Mouse (Mus musculus): ENCODE measurements around the gene Tnfsf13. TPM values are rescaled to one million over a fixed set of nuclear protein-coding genes. Genes with fewer than 3 reads are reported as not detected.
"Not testable (repeated sequence)": the region's sequence is repeated elsewhere in the genome, so short reads cannot be mapped to it uniquely, and the experiment has no call there.

Gene Tnfsf13
- 1 to 10 TPM; 2.9 to 3.8 (median 3.2) TPM for total RNA-seq (2022)

DNA sequence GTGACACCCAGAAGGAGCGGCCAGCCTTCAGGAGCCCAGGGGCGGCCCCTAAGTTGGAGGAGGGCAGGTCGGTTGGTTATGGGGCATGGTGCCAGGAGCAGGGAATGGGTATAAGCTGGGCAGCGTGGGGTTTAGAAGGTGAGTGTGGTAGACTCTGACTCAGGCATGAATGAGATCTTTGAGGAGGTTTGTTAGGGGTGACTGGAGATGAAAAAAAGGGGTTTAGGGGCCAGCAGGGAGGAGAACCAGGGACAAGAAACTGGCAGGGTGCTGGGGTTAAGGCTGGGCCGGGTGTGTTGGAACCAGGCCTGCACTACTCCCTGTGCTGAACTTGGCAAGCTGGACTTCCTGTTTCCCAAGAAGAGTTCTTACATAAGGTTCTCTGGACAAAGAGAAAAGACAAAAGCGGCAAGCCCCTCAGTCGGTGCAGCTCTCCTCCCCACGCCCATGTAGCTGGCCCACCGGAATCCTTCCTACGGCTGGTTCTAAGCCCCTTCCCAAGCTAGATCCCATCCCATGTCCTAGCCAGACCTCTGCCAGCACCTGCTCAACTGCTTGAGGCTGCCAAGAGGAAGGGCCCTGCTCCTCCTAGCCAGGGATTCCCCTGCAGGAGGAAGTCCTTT, at the start of gene Tnfsf13:
TSS of gene Tnfsf13 (minus strand) at position 259 of the 623 bp plus-strand sequence.
- peak; percentile 58 to 73 for DNase-seq (ENCODE audit: low spot score in 2 of 2)

DNA sequence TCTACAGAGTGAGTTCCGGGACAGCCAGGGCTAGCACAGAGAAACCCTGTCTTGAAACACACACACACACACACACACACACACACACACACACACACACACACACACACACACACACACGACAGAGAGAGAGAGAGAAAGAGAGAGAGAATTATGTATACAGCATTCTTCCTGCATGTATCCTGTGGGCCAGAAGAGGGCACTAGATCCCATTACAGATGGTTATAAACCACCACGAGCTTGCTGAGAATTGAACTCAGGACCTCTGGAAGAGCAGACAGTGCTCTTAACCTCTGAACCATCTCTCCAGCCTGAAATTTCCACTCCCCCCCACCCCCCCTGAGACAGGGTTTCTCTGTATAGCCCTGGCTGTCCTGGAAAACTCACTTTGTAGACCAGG, 45.8 kb upstream of the Tnfsf13 start:
- DNase-seq (ENCODE audit: low spot score in 2 of 2): not testable (repeated sequence)

DNA sequence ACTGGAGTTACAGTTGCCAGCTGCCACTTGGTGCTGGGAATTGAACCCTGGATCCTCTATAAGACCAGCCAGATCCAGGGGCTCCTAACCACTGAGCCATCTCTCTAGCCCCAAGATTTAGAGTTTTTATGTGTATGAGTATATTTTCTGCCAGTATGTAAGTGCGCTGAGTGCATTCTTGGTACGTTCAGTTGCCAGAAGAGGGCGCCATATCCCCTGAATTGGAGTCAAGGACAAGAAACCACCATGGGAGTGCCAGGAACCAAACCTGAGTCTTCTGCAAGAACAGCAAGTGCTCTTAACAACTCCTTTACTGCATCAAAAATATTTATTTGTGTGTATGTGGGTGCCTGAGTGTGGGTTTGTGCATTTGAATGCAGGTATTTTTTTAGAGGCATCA, 43.5 kb upstream of the Tnfsf13 start:
- peak in 1 of 2 experiments; percentile 17 for DNase-seq (ENCODE audit: low spot score in 2 of 2)

DNA sequence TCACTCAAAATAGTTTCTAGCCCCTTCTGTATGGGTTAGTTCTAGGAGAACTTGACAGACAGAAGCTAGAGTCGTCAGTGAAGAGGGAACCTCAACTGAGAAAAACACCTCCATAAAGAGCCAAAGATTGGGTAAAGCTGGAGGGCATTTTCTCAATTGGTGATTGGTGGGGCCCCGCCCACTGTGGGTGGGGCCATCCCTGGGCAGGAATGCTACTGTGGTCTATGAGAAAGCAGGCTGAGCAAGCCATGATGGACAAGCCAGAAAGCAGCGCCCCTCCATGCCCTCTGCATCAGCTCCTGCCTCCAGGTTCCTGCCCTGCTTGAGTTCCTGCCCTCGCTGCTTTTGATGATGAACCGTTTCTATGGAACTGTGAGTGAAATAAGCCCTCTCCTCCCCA, 40.4 kb upstream of the Tnfsf13 start:
- DNase-seq (ENCODE audit: low spot score in 2 of 2): no peak

DNA sequence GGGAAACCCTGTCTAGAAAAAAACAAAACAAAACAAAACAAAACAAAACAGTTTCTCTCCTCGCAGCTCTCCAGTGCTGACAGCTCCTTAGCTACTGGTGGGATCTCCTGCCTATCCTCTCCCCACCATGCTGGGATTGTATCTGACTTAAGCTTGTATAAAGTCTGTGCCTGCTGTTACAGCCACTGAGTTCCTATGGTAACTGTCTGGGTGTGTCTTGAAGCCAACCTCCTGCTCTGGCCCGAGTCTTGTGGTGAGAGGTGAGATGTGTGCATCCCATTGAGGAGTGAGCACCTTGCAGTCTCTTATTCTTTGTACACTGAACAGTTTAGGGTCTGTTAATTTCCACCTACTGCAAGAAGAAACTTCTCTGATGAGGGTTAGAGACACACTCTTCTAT, 37.5 kb upstream of the Tnfsf13 start:
- DNase-seq (ENCODE audit: low spot score in 2 of 2): no peak

DNA sequence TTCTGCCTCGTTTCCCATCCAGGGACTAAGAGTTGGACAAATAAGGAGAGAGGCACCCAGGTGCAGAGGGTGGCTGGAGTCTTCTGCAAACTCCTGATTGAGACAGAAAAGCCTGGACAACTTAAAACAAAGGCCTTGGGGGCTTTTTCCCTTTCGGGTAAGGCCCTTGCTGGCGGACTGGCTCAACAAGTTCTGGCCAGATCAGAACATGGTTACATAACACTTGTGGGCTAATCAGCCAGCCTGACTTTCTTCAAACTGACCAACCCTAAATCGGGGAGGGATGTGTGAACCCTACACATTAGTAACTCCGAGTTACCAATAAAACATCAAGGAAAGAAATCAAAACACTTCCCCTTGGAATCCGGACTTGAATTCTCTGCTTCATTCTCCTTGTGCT, 35.3 kb upstream of the Tnfsf13 start:
- no peak for DNase-seq (ENCODE audit: low spot score in 2 of 2)

DNA sequence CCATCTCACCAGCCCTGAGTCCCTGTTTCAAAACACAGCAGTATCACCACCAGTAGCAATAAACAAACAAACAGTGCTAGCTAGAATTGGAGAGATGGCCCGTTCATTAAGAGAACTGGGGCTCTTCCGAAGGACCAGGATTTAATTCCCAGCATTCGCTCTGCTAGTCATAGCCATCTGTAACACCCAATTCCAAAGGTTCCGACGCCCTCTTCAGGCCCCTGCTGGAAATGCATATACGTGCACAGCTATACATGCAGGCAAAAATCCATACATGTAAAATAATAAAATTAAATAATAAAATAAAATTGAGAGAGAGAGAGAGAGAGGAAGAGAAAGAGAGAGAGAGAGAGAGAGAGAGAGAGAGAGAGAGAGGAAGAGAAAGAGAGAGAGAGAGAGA, 33.8 kb upstream of the Tnfsf13 start:
- DNase-seq (ENCODE audit: low spot score in 2 of 2): no peak

DNA sequence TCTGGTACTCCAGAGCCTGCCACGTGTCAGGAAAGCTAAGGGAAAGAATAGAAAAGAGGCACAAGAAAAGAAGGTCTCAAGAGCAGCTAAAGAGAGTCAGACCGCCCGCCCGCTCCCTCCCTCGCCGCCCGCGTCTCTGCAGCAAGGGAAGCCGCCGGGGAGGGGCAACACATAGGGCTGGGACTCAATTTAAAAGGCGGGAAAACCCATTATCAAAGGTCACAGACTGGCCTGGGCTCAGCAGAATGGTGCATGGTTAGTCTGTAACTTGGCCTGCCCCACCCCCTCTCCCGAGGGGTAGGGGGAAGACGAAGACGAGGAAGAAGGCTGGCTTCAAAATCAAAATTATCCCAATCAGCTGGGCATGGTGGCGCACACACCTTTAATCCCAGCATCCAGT, 33.1 kb upstream of the Tnfsf13 start:
- no peak for DNase-seq (ENCODE audit: low spot score in 2 of 2)

DNA sequence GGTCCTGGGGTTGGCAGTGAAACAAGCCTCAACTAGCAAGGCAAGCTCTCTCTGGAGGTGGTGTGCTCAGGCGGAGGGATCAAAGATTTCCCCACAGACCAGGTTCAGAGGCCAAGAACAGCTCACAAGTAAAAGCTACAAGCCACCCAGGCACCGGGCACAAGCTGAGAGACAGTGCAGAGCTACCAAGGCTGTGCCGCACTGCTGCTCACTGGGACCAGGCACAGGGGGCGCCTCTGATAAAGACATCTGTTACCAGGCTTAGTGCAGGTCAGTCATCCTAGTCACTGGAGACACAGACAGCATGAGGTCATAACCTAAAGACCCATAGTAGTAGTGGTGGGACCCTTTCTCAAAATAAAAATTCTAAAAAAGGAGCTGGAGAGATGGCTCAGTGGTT, 31.4 kb upstream of the Tnfsf13 start:
- no peak for DNase-seq (ENCODE audit: low spot score in 2 of 2)

DNA sequence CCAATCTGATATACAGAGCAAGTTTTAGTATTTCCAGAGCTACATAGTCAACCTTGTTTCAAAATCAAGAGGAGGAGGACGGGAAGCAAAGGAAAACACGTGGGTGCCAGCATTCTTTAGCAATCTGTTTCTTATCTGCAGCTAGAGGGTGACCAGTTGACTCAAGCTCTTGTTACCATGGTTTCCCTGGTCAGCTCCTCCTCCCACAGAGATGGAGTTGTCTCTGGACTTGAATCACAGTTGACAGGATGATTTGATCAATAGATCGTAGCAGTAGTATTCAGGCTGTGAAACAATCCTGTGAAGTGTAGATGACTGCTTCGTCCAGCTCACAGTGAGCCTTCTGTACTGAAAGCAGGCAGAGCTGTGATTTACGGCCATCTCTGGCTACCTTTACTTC, 30.3 kb upstream of the Tnfsf13 start:
- peak in 1 of 2 experiments; percentile 18 for DNase-seq (ENCODE audit: low spot score in 2 of 2)

DNA sequence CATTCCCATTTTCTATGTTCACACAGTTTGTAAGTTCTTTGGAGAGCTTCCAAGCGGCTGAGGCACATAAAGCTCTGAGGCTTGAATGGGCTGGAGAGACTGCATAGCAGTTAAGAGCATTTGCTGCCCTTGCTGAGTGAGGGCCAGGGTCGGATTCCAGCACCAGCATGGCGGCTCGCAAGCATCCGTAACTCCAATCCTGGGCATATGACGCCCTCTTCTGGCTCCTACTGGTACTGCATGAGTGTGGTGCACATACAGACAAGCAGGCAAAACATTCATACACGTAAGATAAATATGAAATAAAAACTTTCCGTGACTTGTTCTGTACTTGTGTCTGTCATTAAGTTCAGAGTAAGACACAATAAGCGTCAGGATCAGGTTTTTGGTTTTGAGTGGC, 29.9 kb upstream of the Tnfsf13 start:
- DNase-seq (ENCODE audit: low spot score in 2 of 2): no peak

DNA sequence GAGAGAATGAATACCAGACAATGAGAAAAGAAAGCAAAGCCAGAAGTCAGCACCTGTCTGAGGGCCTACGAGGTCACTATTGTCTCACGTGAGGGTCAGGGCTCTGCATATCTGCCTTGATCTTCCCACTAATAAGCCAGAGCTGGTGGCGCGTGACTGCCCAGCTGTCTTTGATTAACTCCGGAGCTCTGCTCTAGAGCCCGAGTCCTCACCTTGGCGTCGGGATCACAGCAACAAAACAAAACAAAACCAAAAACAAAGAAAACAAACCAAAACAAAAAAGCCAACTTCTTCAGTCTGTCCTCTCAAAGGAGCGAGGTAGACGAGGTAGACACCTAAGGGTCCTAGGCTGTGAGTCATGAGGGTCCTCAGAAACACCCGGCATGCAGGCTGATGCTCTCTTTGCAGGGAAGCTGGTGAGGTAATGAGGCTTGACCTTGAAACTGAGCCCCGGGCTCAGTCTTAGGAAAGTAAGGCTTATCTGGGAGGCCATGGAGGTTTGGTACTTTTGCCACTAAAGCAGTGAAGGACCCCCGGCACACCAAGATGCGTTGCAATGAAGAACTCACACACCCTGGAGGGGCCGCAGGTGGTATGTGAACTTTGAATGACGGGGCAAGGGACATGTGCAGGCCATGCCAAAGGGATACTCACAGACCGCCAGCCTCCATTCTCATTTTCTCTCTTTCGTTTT, 29.2 kb upstream of the Tnfsf13 start:
- DNase-seq (ENCODE audit: low spot score in 2 of 2): no peak

DNA sequence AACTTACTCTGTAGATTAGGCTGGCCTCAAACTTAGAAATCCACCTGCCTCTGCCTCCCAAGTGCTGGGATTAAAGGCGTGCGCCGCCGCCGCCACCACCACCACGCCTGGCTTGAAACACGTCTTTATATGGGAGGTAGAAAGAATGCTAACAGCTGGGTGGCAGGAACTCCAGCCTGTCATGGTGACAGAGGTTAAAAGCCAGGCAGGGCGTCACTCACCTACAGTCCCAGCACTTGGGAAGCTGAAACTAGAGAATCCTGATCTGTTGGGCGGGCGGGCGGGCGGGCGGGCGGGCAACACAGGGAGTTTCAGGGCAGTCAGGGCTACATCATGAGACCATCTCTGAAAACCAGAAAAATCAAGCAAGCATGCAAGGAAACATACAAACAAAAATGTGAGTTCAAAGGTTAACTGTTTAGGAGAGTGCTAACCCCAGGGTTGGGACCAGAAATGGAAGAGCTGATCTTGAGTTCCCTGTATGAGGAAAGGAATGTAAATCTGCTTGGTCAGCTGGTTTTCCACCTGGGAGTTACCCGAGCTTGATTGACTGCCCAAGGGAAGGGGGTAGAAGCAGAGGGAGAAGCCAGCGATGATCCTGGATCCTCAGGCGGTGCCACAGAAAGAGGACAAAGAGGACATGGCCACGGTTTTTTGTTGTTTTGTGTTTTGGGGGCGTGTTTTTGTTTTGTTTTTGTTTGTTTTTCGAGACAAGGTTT, 27.5 kb upstream of the Tnfsf13 start:
- DNase-seq (ENCODE audit: low spot score in 2 of 2): no peak

DNA sequence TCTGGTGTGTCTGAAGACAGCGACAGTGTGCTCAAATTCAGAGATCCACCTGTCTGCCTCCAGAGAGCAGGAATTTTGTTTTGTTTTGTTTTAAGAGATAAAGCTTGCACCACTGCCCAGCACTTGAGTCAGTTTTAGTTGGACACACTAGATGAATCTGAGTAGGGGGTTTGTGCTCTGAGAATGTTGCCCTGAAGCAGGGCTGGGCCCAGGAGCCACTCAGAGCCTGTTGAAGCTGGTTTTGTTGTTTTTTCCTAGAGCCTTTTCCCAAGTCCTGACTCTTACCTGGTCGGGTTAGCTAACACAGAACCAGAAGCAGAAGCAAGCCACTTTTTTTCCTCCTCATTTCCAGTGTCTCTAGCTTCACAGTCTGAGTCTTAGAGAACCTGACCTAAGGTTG, 25.5 kb upstream of the Tnfsf13 start:
- DNase-seq (ENCODE audit: low spot score in 2 of 2): no peak

DNA sequence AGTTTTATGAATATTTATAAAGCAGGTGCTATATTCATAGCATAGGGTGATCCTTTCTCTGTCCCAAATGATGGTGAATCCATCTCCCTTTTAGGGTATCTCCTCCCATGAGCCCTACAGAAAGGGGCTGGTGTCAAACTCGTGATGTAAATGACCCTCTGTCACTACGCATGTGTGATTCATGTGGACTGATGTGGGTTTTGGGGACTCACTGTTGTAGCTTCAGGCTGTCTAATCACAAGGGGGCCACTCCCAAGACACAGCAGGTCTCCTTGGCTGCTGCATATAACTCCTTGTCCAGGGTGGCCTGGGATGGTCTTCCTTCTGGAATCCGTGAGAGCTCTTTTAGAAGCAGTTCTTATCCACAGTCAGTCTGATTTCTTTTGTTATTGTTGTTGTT, 24.9 kb upstream of the Tnfsf13 start:
- DNase-seq (ENCODE audit: low spot score in 2 of 2): no peak

DNA sequence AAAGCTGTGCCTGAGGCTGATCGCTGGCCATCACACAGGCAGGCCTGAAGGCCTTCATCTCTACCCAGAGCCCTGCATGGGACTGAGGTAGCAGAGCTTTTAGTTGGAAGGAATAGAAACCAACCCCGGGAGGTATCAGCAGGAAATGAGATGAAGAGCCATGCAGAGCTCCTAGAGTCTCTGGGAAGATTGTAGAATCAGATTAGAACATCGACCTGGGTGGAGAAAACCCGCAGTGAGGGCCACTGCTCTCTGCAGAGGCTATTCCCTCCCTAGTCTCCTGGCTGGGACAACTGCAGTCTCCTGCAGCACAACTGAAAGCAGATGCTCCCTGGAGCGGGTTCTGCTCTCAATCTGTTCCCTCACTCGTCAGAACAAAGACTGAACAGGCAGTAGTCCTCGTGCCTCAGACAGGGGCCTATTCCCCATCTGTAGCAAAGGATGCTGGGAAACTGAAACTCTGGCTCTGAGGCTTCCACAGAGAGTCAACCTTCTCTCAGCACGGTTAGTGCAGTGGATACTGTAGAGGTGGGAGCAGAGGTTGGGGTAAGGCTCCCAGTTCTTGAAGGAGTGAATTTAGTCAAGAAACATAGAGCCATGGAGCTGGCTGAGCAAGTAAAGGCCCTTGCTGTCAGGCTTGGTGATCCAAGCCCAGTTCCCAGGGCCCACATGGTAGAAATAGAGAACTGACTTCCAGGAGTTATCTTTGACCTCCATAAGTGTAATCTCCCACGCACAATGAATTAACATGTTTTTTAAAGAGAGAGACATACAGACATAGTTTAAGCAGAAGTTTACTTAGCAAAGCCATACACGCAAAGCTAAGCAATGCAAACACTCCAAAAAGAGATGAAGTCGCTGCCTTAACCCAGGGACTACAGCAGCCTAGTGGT, 24.2 kb upstream of the Tnfsf13 start:
- peak in 1 of 2 experiments; percentile 31 for DNase-seq (ENCODE audit: low spot score in 2 of 2)

DNA sequence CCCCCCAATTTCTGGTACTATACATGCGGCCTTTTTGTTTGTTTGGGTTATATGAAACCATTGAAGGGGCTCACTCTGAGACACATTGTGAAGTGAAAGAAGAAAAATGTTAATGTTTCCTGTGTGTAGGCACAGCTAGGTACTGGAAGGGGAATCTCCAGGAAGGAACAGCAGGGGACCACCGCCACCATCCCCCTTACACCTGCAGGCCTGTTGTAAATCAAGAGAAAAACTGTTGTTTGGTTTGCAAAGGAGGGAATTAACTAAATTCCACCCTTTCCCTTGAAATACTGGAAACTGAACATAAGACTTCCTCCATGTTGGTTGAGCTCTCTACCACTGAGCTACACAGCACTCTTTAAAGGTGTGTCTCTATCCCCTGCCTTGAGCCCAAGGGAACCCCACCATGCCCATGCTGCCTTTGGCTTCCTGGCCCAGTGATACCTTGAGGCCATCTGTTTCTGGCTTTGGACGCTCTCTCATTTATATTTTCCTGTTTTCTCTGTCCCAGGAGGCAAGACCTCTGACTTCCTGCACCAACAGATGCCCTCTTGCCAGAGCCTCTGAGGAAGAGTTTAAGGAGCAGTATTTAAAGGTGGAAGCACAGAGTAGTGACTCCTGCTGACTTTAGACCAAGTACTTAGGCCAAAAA, 23.2 kb upstream of the Tnfsf13 start:
- no peak for DNase-seq (ENCODE audit: low spot score in 2 of 2)

DNA sequence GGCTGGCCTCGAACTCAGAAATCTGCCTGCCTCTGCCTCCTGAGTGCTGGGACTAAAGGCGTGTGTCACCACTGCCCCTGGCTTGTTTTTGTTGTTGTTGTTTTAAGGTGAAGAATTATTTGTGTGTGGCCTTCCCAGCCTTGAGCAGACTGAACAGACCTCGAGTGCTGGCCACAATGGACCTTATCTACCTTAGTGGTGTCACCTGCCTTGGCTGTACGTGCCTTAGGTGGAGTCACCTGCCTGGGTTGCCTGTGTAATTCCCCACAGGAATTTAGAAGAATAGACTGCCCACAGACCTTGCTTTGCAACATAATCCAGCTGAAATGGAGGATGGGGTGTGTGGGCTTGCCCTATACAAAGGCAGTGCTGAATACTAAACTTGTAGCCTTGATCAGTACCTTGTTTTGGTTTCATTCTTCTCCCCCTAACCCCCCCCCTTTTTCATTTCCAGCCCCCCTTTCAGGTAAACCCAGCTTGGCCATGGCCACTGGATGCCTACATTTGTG, 22.3 kb upstream of the Tnfsf13 start:
- DNase-seq (ENCODE audit: low spot score in 2 of 2): no peak

DNA sequence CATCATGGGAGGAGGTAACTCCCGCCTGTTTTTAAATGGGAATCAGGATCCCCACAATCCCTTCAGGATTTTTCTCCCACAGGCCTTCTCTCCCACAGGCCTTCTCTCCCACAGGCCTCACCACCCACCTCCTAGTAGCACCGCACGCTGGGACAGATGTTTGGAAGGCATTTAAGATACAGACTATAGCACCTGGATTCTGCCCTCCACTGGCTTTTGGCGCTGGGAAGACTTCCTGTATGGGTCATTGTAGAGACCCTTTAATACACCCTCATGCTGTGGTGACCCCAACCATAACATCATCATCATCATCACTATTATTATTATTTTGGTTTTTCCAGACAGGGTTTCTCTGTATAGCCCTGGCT, 21.9 kb upstream of the Tnfsf13 start:
- DNase-seq (ENCODE audit: low spot score in 2 of 2): no peak

DNA sequence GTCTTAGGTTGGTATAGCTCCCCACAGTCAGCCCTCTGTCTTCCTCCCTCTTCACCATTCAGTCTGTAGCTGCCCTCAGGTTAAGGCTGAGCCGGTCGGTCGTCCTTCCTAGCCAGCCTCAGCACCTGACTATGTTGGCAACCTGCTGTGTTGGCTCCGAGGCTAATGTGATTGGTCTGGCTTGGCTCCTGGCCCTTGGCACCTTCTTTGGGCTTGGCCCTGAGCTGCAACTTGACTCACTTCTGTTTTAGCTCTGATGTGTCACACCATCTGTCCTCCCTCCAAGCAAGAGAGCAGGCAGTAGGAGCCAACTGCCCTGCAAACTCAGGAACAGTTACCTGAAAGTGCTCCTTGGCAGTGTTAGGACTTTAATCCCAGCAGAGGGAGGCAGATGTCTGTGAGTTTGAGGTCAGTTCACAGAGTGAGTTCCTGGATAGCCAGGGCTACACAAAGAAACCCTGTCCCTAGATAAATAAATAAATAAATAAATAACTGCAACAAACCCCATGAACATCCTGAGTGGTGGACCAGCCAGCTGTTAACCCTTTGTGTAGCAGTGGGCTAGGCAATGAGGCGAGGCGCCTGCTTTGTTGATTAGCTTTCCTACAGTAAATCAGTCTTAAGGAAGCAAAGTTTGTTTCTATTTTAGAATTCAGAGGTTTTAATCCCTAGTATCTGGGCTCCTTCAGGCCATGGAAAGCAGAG, 21.3 kb upstream of the Tnfsf13 start:
- DNase-seq (ENCODE audit: low spot score in 2 of 2): no peak
